Mouse (Mus musculus): Measurements from ENCODE around the gene Hspa12a. TPM values are rescaled to one million over a fixed set of nuclear protein-coding genes. Genes with fewer than 3 reads are reported as not detected.

The Hspa12a gene
- polyA plus RNA-seq, 1 experiment from 2014 or later, result 57.9 TPM

DNA sequence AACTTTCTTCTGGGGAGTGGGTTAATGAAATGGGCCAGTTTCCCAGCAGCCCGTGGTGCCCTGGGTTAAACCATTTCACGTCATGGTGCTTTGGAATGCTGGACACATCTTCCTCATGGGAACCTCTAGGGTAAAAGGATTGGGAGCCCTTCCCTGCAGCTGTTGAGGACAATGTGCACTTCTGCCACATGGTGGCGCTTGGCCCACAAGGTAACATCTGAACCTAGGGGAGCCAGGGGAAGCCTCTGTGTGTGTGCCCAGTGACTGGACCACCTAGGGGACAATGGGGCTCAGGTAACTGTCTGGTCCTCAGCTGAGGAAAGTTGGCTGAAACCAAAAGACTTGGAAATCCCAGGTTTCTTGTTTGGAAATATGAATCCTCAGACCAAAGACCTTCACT lies 137.1 kb downstream of the Hspa12a start:
- Histone ChIP-seq H3K9me3 (replicated peaks; ENCODE audit: control insufficient read depth, low read length, poor library complexity, severe bottlenecking) (no peaks in the 10 kb centered on the region), H3K27ac (ENCODE audit: low read length) (no peak overlapping the region), H3K9ac (ENCODE audit: low read depth, low read length) (no peak overlapping the region), H3K4me1 (ENCODE audit: control insufficient read depth, insufficient read depth, low read length) (no peaks in the 10 kb centered on the region), H3K4me3 (ENCODE audit: low read depth, low read length) (no peak overlapping the region), H3K27me3 (ENCODE audit: control insufficient read depth, insufficient read depth, low read depth, low read length) (no peaks in the 10 kb centered on the region), H3K36me3 (ENCODE audit: control insufficient read depth, insufficient read depth, low read length) (peaks cover 4% of the 10 kb centered on the region; the same call in 1 of the 2 replicates), H3K4me2 (ENCODE audit: low read length) (no peak overlapping the region)
- 0 out of 2 replicates have a peak, but pooled peaks have one; percentile 48 for ATAC-seq
- WGBS, result 1% methylated on average over 3 of the region's 3 CpGs

DNA sequence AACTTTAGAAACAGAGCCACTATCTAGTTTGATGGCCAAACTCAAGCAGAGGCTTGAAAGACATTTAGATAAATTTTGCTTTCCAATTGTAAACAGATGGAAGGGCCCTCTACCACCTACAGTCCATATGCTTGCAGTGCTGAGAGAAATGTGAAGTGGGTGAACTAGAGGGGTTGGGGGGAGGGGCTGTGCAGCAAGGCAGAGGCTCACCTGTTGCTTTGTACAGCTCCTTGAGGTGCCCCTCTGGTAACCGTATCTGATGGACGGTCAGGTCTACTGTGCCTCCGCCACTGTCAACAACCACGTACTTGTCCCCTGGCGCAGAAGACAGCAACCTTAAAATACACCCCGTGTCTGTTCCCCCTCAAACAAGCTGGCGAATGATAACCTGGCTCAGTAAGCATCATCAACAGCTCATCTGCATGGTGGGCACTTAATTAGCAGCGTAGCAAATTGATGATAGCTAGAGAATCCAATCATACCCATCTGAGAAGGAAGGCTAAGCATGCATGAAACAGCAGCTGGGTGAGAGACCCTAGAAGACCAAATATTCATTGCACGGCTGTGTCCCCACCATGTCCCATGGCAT lies 138.2 kb downstream of the Hspa12a start:
- H3K4me3 ChIP-seq (ENCODE audit: low read depth, low read length), result no peak overlapping the region
- no peaks in the 10 kb centered on the region for H3K9me3 ChIP-seq (replicated peaks; ENCODE audit: control insufficient read depth, low read length, poor library complexity, severe bottlenecking)
- H3K9ac ChIP-seq (ENCODE audit: low read depth, low read length), result no peak overlapping the region
- H3K4me1 ChIP-seq (ENCODE audit: control insufficient read depth, insufficient read depth, low read length), result no peaks in the 10 kb centered on the region
- ATAC-seq, result no peak
- 91% methylated on average over 9 of the region's 9 CpGs for WGBS
- H3K27ac ChIP-seq (ENCODE audit: low read length), result no peak overlapping the region
- peaks cover 10% of the 10 kb centered on the region for H3K36me3 ChIP-seq (ENCODE audit: control insufficient read depth, insufficient read depth, low read length)
- H3K4me2 ChIP-seq (ENCODE audit: low read length), result no peak overlapping the region
- H3K27me3 ChIP-seq (ENCODE audit: control insufficient read depth, insufficient read depth, low read depth, low read length), result no peaks in the 10 kb centered on the region

DNA sequence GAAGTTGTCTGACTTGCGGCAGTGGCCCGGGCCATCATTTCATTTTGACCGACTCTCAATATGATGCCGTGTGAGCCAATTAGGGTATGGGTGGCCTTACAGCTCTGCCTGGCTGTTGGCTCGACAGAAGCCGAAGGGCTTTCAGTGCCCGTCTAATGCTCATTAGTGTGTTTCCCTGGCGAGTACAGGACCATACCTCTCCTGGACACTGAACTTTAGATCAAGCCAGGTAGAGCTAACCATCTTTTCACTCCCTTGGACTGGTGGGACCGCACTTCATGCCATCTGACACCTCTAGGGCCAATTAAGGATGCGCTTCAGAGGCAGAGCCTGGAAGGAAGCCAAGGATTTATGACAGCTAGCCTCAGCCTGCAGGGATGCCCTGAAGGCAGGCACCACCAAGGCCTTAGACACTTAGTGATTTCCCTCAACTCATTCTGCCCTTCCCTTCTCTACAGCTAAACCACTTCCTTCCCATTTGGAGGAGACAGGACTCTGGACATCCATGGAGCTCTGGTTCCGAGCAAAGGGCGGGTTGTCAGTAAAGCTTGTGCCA lies 148.3 kb downstream of the Hspa12a start:
- Histone ChIP-seq H3K4me2 (ENCODE audit: low read length) (no peak overlapping the region), H3K27ac (ENCODE audit: low read length) (peak overlapping the region; percentile 58; the same call in 1 of the 2 replicates), H3K27me3 (ENCODE audit: control insufficient read depth, insufficient read depth, low read depth, low read length) (no peaks in the 10 kb centered on the region), H3K4me3 (ENCODE audit: low read depth, low read length) (no peak overlapping the region), H3K4me1 (ENCODE audit: control insufficient read depth, insufficient read depth, low read length) (peaks cover 3% of the 10 kb centered on the region), H3K9ac (ENCODE audit: low read depth, low read length) (no peak overlapping the region), H3K9me3 (replicated peaks; ENCODE audit: control insufficient read depth, low read length, poor library complexity, severe bottlenecking) (no peaks in the 10 kb centered on the region; the same call in 1 of the 2 replicates), H3K36me3 (ENCODE audit: control insufficient read depth, insufficient read depth, low read length) (peaks cover 17% of the 10 kb centered on the region)
- ATAC-seq, result peak; percentile 85
- WGBS, result 64% methylated on average over 12 of the region's 12 CpGs

DNA sequence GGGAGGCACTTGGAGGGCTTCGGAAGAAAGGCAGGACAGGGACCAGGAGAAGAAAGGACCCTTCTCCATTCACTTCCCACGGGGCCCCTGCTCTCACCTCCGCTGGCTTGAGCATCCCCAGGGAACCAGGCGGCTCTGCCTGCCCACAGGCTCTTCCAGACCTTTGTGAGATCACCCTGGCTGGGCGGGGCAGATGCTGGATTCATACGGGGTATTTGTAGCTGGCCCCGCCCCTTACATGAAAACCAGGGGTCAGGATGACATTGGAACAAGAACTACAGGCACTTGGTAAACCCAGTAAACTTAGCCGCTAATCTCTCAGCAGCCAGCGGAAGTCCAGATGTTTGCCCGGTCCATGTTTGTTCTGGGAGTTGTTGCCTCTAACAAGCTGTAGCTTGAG lies 149.2 kb downstream of the Hspa12a start, which contains the start of gene 1700019N19Rik:
TSS of gene 1700019N19Rik (minus strand) at position 178 of the 400 bp plus-strand sequence.
- Histone ChIP-seq H3K9me3 (replicated peaks; ENCODE audit: control insufficient read depth, low read length, poor library complexity, severe bottlenecking) (no peaks in the 10 kb centered on the region), H3K4me1 (ENCODE audit: control insufficient read depth, insufficient read depth, low read length) (peaks cover 3% of the 10 kb centered on the region), H3K27me3 (ENCODE audit: control insufficient read depth, insufficient read depth, low read depth, low read length) (no peaks in the 10 kb centered on the region), H3K4me3 (ENCODE audit: low read depth, low read length) (no peak within 1 kb of the TSS), H3K36me3 (ENCODE audit: control insufficient read depth, insufficient read depth, low read length) (peaks cover 9% of the 10 kb centered on the region), H3K9ac (ENCODE audit: low read depth, low read length) (no peak within 1 kb of the TSS), H3K4me2 (ENCODE audit: low read length) (no peak within 1 kb of the TSS), H3K27ac (ENCODE audit: low read length) (peak within 1 kb of the TSS; percentile 58)
- WGBS, result 54% methylated on average over 10 of the region's 10 CpGs
- no peak for ATAC-seq

DNA sequence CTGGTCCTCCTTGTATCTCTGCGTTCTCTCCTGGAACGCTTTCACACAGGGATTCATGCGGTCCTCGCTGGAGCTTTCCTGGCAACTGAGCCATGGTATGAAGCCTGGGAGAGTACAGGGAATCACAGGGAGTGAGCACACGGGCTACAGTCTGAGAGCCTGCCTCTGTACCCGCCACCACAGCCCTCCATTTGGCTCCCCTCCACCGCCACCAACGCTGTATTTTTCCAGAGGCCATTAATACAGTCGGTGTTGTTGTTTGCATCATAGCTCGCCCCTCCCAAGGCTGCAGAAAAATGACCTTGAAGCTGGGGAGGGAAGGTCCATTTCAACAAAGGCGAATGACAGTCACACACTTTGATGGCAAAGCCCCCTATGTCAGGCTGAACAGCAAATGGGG lies 154.3 kb downstream of the Hspa12a start:
- H3K4me2 ChIP-seq (ENCODE audit: low read length), result no peak overlapping the region
- ATAC-seq, result peak; percentile 51; the same call in 1 of the 2 replicates
- no peaks in the 10 kb centered on the region for H3K9me3 ChIP-seq (replicated peaks; ENCODE audit: control insufficient read depth, low read length, poor library complexity, severe bottlenecking)
- no peaks in the 10 kb centered on the region for H3K36me3 ChIP-seq (ENCODE audit: control insufficient read depth, insufficient read depth, low read length)
- H3K4me1 ChIP-seq (ENCODE audit: control insufficient read depth, insufficient read depth, low read length), result peaks cover under 1% of the 10 kb centered on the region; the same call in 1 of the 2 replicates
- 0 out of 2 replicates have a peak overlapping the region, but pooled peaks have one; percentile 38 for H3K27ac ChIP-seq (ENCODE audit: low read length)
- H3K4me3 ChIP-seq (ENCODE audit: low read depth, low read length), result no peak overlapping the region
- WGBS, result 72% methylated on average over 11 of the region's 11 CpGs
- H3K9ac ChIP-seq (ENCODE audit: low read depth, low read length), result no peak overlapping the region
- no peaks in the 10 kb centered on the region for H3K27me3 ChIP-seq (ENCODE audit: control insufficient read depth, insufficient read depth, low read depth, low read length)

DNA sequence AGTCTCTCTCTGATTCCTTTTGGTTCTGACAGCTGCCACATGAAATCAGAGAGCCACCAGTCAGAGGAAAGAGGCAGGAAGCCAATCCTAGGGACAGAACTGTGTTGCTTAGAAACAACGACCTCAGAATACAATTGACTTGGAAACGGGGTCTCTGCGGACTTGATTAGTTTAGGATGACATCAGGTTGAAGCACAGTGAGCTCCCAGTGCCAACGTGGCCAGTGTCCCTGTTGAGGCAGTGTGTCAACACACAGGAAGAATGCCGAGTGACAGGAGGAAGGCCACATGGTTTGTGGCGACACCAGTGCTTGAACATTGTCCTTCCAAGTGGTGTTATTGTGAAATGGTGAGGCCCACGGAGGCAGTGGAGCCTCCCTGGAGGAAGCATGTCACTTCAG lies 159.5 kb downstream of the Hspa12a start:
- no peak overlapping the region for H3K4me3 ChIP-seq (ENCODE audit: low read depth, low read length)
- H3K9me3 ChIP-seq (replicated peaks; ENCODE audit: control insufficient read depth, low read length, poor library complexity, severe bottlenecking), result no peaks in the 10 kb centered on the region
- H3K9ac ChIP-seq (ENCODE audit: low read depth, low read length), result no peak overlapping the region
- 24% methylated on average over 7 of the region's 7 CpGs for WGBS
- H3K36me3 ChIP-seq (ENCODE audit: control insufficient read depth, insufficient read depth, low read length), result no peaks in the 10 kb centered on the region
- H3K27ac ChIP-seq (ENCODE audit: low read length), result peak overlapping the region; percentile 40
- H3K27me3 ChIP-seq (ENCODE audit: control insufficient read depth, insufficient read depth, low read depth, low read length), result no peaks in the 10 kb centered on the region
- ATAC-seq, result peak; percentile 74
- H3K4me1 ChIP-seq (ENCODE audit: control insufficient read depth, insufficient read depth, low read length), result peaks cover 14% of the 10 kb centered on the region
- no peak overlapping the region for H3K4me2 ChIP-seq (ENCODE audit: low read length)

DNA sequence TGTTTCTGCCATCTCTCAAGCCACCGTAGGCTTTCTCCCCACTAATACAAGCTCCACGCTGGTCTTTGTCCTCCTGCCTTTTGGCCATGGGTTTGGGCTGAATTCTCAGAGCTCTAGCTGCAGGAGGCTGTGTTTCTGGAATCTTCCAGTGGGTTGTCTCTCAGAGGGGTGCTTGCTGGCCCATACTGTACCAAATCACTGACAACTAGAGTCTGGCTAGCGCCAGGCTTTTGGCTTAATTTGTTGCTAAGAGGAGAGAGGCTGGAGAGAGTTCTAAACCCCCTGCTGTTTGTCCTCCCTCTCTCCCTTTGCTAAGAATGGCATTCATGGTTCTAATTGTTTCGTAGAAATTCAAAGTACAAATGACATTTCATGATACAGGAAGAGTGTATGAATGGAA lies 161.9 kb downstream of the Hspa12a start:
- Histone ChIP-seq H3K4me1 (ENCODE audit: control insufficient read depth, insufficient read depth, low read length) (peaks cover 14% of the 10 kb centered on the region), H3K9me3 (replicated peaks; ENCODE audit: control insufficient read depth, low read length, poor library complexity, severe bottlenecking) (no peaks in the 10 kb centered on the region), H3K4me2 (ENCODE audit: low read length) (no peak overlapping the region), H3K36me3 (ENCODE audit: control insufficient read depth, insufficient read depth, low read length) (no peaks in the 10 kb centered on the region), H3K27ac (ENCODE audit: low read length) (peak overlapping the region; percentile 34; the same call in 1 of the 2 replicates), H3K4me3 (ENCODE audit: low read depth, low read length) (no peak overlapping the region), H3K27me3 (ENCODE audit: control insufficient read depth, insufficient read depth, low read depth, low read length) (no peaks in the 10 kb centered on the region), H3K9ac (ENCODE audit: low read depth, low read length) (no peak overlapping the region)
- ATAC-seq, result no peak
- 29% methylated on average over 4 of the region's 4 CpGs for WGBS

DNA sequence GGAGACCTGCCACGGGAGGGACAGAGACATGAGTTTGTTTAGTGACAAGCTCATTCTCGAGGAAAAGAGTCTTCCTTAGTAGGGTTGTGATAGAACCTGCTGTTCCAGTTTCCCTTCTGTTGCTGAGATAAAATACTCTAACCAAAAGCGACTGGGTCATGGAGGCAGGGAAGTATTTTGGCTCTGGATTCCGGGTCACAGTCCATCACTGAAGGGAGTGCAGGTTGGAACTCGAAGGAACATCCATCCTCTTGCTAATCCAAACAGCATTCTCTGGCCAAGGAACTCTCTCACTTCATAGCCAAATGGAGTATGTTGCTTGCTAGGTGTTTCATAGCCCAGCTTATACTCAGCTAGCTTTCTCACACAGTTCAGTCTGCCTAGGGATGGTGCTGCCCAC lies 167.0 kb downstream of the Hspa12a start:
- peaks cover 5% of the 10 kb centered on the region for H3K4me1 ChIP-seq (ENCODE audit: control insufficient read depth, insufficient read depth, low read length)
- H3K27me3 ChIP-seq (ENCODE audit: control insufficient read depth, insufficient read depth, low read depth, low read length), result no peaks in the 10 kb centered on the region
- no peak overlapping the region for H3K9ac ChIP-seq (ENCODE audit: low read depth, low read length)
- H3K4me3 ChIP-seq (ENCODE audit: low read depth, low read length), result no peak overlapping the region
- no peaks in the 10 kb centered on the region for H3K9me3 ChIP-seq (replicated peaks; ENCODE audit: control insufficient read depth, low read length, poor library complexity, severe bottlenecking)
- H3K4me2 ChIP-seq (ENCODE audit: low read length), result no peak overlapping the region
- no peak overlapping the region for H3K27ac ChIP-seq (ENCODE audit: low read length)
- WGBS, result 80% methylated on average over 5 of the region's 5 CpGs
- H3K36me3 ChIP-seq (ENCODE audit: control insufficient read depth, insufficient read depth, low read length), result no peaks in the 10 kb centered on the region
- ATAC-seq, result no peak

DNA sequence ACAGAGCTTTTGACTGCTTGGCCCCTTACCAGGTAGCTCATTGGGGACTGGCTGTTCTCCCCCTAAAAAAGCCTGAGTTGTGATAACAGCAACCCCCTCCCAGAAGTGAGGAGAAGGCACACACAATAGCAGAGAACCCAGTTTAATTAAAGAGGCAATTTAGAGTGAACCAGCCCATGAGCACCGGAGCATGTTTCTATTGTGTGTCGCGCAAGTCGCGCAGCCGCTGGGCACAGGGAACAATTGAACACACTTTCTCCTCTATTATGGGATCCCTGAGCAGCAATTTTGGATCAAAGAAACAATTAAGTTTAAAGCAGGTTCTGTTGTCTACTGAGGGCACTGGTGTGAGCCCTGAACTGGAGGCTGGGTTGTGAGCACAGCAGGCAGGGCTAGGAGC lies 176.1 kb downstream of the Hspa12a start:
- 26% methylated on average over 6 of the region's 6 CpGs for WGBS
- Histone ChIP-seq H3K36me3 (ENCODE audit: control insufficient read depth, insufficient read depth, low read length) (no peaks in the 10 kb centered on the region), H3K9ac (ENCODE audit: low read depth, low read length) (no peak overlapping the region), H3K27me3 (ENCODE audit: control insufficient read depth, insufficient read depth, low read depth, low read length) (no peaks in the 10 kb centered on the region), H3K9me3 (replicated peaks; ENCODE audit: control insufficient read depth, low read length, poor library complexity, severe bottlenecking) (no peaks in the 10 kb centered on the region), H3K4me1 (ENCODE audit: control insufficient read depth, insufficient read depth, low read length) (no peaks in the 10 kb centered on the region), H3K27ac (ENCODE audit: low read length) (no peak overlapping the region), H3K4me2 (ENCODE audit: low read length) (no peak overlapping the region), H3K4me3 (ENCODE audit: low read depth, low read length) (no peak overlapping the region)
- no peak for ATAC-seq
